Mouse (Mus musculus): ENCODE data around the gene Atp23.
"Not testable (repeated sequence)": the region's sequence is repeated elsewhere in the genome, so short reads cannot be mapped to it uniquely, and the experiment has no call there.

Gene Atp23

GRCm38 (mm10) chr10:126826982-126827381, 74.2 kb downstream of the Atp23 start:
- no peak for DNase-seq (ENCODE audit: low read depth, low spot score)

GRCm38 (mm10) chr10:126826216-126826615, 74.9 kb downstream of the Atp23 start:
- DNase-seq (ENCODE audit: low read depth, low spot score), result not testable (repeated sequence)

DNA sequence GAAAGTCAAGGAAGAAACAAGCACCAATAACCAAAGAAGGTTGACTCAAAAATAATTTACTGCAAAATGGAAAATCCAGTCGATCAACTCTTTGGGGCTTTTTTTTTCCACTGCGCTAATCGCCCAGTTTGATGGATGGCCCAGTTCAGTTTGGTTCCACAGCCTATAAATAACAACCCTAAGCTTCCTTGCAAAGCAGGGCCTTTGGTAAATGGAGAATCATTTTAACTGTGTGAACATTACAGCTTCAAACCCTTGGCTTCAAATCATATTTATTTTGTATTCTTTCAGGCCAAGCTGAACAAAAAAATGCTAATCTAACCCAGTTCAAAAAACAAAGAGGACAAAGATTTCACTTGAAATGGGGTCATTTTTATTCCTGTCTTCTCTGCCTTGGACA, 78.7 kb downstream of the Atp23 start:
- DNase-seq (ENCODE audit: low read depth, low spot score), result no peak

Data from brain, embryonic 18.5 days (tissue).